Mouse (Mus musculus) left cerebral cortex, adult 2 months (tissue): ENCODE data around the gene Apmap. TPM values are rescaled to one million over a fixed set of nuclear protein-coding genes. Genes with fewer than 3 reads are reported as not detected.
A peak's percentile ranks its signal among the peaks of the same experiment; 100 is the strongest.
"Not testable (repeated sequence)": the region's sequence is repeated elsewhere in the genome, so short reads cannot be mapped to it uniquely, and the experiment has no call there.

Experiments
- DNase-seq, 2 experiments: peaks; one replicate each; pipeline ENCODE4 v3.0.0; 2021 to 2022; ENCODE audit warnings: low spot score in 2 of 2, mixed read lengths in 1 of 2; ENCODE audit errors: extremely low spot score in 1 of 2
- H3K27ac ChIP-seq: fragments of 200-600 bp; 2 replicates; pipeline ENCODE4 v1.8.1; 2022
- H3K4me3 ChIP-seq: fragments of 200-600 bp; 2 replicates; pipeline ENCODE4 v1.8.1; 2022
- CTCF ChIP-seq: fragments of 200-600 bp; IDR thresholded peaks from 2 replicates; pipeline ENCODE4 v1.8.1; 2022; ENCODE audit warnings: antibody characterized with exemption, mild to moderate bottlenecking, moderate library complexity
- intact Hi-C: fragments of 180-260 bp; cut with DNase I; formaldehyde crosslinking; loops from one replicate; pipeline ENCODE4 v1.15.1; 2025
- total RNA-seq, 2 experiments: library from RNA; stranded (reverse); gene quantifications; 2 replicates each; pipeline ENCODE4 v1.2.3; 2021

Gene Apmap
- total RNA-seq, 2 experiments from 2014 or later = 49.5 to 56.7 TPM

DNA sequence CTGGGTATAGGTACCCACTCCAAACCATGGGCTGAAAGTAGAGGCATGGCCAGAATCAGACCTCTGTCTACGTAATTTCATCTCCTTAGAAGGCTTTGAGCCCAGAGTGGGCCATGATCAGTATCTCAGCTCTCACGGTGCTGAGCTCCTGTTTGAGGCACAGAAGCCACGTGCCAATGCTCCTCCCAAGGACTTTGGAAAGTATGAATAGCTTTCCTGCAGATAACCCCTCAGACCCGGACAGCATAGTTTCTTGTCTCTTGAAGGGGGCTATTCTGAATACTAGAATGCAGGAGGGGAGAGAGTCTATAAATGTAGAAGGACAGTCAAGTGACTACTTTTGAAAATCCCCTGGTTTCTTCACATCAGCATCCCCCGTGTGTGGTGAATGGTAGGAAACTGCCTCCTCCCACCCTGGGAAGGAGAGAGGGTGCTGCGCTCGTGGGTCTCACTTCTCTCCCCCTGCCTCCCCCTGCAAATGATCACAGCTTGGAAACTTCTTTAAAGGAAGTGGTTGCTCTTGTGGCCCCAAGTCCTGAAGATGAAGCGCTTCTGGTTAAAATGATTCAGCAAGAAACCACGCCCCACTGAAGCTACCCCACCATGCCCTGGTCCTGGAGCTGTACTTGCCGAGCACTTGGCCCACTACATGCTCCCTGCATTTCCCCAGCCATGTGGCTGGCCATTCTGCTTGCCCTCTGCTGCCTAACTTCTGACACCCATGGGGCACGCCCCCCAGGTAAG lies 38.3 kb downstream of the Apmap start, which contains the start of gene Cst7:
Cst7 (plus strand) TSS at position 569 of the 744 bp plus-strand sequence.
- TF ChIP-seq CTCF = no peak
- DNase-seq = no peak
- no peak within 1 kb of the TSS for H3K4me3 ChIP-seq
- intact Hi-C loops = no loop called here
- no peak within 1 kb of the TSS for H3K27ac ChIP-seq

DNA sequence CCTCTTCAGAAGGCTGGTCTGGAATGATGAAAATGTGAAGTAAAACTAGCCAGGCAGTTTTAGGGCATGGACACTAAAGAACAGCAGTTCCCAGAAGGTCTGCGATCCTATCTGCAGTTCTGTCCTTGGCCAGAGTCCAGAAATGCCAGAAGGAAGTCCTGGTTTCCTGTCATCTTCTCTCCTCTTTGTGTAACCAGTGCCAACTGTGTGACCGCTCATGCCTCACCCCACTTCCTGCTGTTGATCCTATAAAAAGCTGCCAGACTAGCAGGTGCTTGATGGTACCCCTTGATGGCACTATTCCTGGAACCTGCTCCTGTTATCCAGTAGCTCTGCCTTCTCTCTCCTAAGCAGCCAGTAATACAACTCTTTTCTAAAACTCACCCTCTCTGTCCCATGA lies 41.3 kb downstream of the Apmap start:
- Histone ChIP-seq H3K4me3 (no peak overlapping the region), H3K27ac (no peak overlapping the region)
- no peak for DNase-seq
- intact Hi-C loops = no loop called here
- TF ChIP-seq CTCF = no peak

DNA sequence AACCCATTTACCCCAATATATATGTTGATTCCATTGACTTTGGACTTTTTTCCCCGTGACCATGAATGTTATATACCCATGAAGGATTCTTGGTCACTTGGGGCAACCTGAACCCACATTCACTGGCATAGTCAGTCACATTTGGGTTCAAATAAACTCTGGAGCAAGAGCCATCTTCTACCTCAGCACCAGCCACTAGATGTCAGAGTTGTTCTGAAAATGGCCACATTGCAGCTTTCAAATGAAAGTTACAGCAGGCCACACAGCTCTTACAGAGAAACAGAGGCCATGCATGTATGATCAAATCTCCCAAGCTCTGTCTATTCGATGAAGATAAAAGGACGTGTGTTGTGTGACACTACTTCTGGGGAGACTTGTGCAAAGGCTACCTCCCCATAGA lies 49.8 kb downstream of the Apmap start:
- H3K4me3 ChIP-seq = no peak overlapping the region
- peak; percentile 63 for TF ChIP-seq CTCF
- intact Hi-C loops = loop anchor here (1.0 to 5.0 kb wide), 3 partner anchors 50 to 184 kb away; partner anchors contain the start of gene Apmap
- no peak for DNase-seq
- no peak overlapping the region for H3K27ac ChIP-seq

DNA sequence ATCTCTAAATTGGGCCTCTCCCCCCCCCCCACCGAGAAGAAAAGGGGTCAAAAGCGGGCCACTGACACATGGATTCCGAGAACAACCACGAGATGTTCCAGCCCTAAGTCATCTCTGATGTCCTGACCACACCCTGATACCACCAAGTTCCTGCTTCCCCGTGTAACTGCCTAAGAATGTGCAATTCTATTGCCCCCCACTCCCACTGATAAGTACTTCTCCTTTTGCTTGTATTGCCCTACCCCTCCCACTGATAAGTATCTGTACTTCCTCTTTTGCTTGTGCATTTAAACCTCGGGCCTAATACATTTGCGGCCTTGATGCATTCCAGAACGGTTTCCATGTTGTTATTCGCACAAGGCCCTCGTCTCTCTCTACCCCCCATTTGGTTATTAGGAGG lies 58.8 kb downstream of the Apmap start:
- intact Hi-C loops, H3K27ac ChIP-seq, DNase-seq, H3K4me3 ChIP-seq: not testable (repeated sequence)

Other genes with a start within 250 kb of the Apmap start
- 1 to 10 TPM; 8.4 to 9.2 TPM for gene 3300002I08Rik, start 245.8 kb downstream of the Apmap start, total RNA-seq
- gene Zfp442, start 157.1 kb downstream of the Apmap start, total RNA-seq = 1 to 10 TPM; 6.4 to 8.3 TPM
- under 1 TPM in 1 of 2 experiments, not detected in 1; 0.23 TPM for gene Zfp345, start 123.5 kb downstream of the Apmap start, total RNA-seq
- gene Cst7, start 38.2 kb downstream of the Apmap start, total RNA-seq = not detected
- 10 to 100 TPM; 18.5 to 21.5 TPM for gene Acss1, start 59.9 kb upstream of the Apmap start, total RNA-seq
- under 1 TPM in 1 of 2 experiments, not detected in 1; 0.11 TPM for gene Vsx1, start 80.8 kb upstream of the Apmap start, total RNA-seq
- 10 to 100 TPM; 46.5 to 51.5 TPM for gene Entpd6, start 140.5 kb upstream of the Apmap start, total RNA-seq
- 100 to 1,000 TPM; 126 to 127 TPM for gene Pygb, start 178.2 kb upstream of the Apmap start, total RNA-seq